12 mouse cellular contexts compared by ENCODE assay signal in genomic region chrX:166518345-166518744, GRCm38 (mm10). TPM values are rescaled to one million over a fixed set of nuclear protein-coding genes. Genes with fewer than 3 reads are reported as not detected.
DNase-seq lines count a peak whose midpoint lies in the region; ATAC-seq and TF ChIP-seq lines count a peak whose summit lies in the region.
"Had no signal": no experiment of that assay in that cellular context is flagged by ENCODE, and none has a peak within 500 bp of the region (broad histone marks: within the 10 kb centered on the region; RNA-seq: fewer than 3 reads in every experiment).

Gene Tceanc (minus strand): TSS chrX:166518567.

- no peaks in the 10 kb centered on the region for H3K27me3 ChIP-seq in heart, embryonic 10.5 days (ENCODE audit: insufficient read depth, poor library complexity, severe bottlenecking)
- H3K27me3 ChIP-seq in midbrain, embryonic 12.5 days, result peaks cover 36% of the 10 kb centered on the region
- H3K27me3 ChIP-seq in midbrain, embryonic 16.5 days (ENCODE audit: control insufficient read depth, insufficient read depth, low read depth, low read length), result no peaks in the 10 kb centered on the region; the same call in 1 of the 2 replicates
- H3K27me3 ChIP-seq in embryonic facial prominence, embryonic 13.5 days, result peaks cover 24% of the 10 kb centered on the region
- H3K27me3 ChIP-seq in liver, postnatal 0 days (ENCODE audit: insufficient read depth, low read length), result no peaks in the 10 kb centered on the region

- WGBS in heart, embryonic 10.5 days, result 74% methylated on average over 16 of the region's 16 CpGs
- 80% methylated on average over 16 of the region's 16 CpGs for WGBS in midbrain, embryonic 12.5 days
- WGBS in midbrain, embryonic 16.5 days, result 72% methylated on average over 16 of the region's 16 CpGs
- 54% methylated on average over 16 of the region's 16 CpGs for WGBS in embryonic facial prominence, embryonic 13.5 days
- 74% methylated on average over 16 of the region's 16 CpGs for WGBS in liver, postnatal 0 days (ENCODE audit: insufficient replicate concordance)

- no peak within 1 kb of the TSS for H3K4me3 ChIP-seq in heart, embryonic 10.5 days
- H3K4me3 ChIP-seq in midbrain, embryonic 12.5 days, result no peak within 1 kb of the TSS
- H3K4me3 ChIP-seq in midbrain, embryonic 16.5 days (ENCODE audit: low read depth, low read length), result no peak within 1 kb of the TSS
- H3K4me3 ChIP-seq in embryonic facial prominence, embryonic 13.5 days, result no peak within 1 kb of the TSS
- H3K4me3 ChIP-seq in liver, postnatal 0 days (ENCODE audit: low read depth, low read length), result no peak within 1 kb of the TSS
- H3K4me3 ChIP-seq: neural tube, embryonic 13.5 days had no signal

- no peak for TF ChIP-seq CTCF in liver, postnatal 0 days (IDR thresholded peaks at IDR 0.05; ENCODE audit: low read depth)

- no peak within 1 kb of the TSS for H3K9ac ChIP-seq in midbrain, embryonic 12.5 days (replicated peaks)
- H3K9ac ChIP-seq in midbrain, embryonic 16.5 days (ENCODE audit: low read depth, low read length), result no peak within 1 kb of the TSS
- no peak within 1 kb of the TSS for H3K9ac ChIP-seq in embryonic facial prominence, embryonic 13.5 days
- no peak within 1 kb of the TSS for H3K9ac ChIP-seq in liver, postnatal 0 days (replicated peaks)
- H3K9ac ChIP-seq: neural tube, embryonic 13.5 days had no signal

- TF ChIP-seq EP300 in liver, postnatal 0 days (IDR thresholded peaks at IDR 0.05; ENCODE audit: low read depth), result no peak

- DNase-seq in heart, adult 18-20 months, result peak; percentile 29 to 39
- DNase-seq in heart, embryonic 10.5 days (ENCODE audit: low spot score), result no peak
- peak; percentile 2 for DNase-seq in lung, postnatal 14 days
- DNase-seq in adrenal gland, postnatal 25 days, result no peak
- DNase-seq in liver, postnatal 0 days, result no peak
- DNase-seq: cerebellum, adult 11 months; kidney, adult 9 months; thymus, postnatal 4 days had no signal

- no peaks in the 10 kb centered on the region for H3K4me1 ChIP-seq in heart, embryonic 10.5 days
- H3K4me1 ChIP-seq in midbrain, embryonic 12.5 days, result no peaks in the 10 kb centered on the region
- no peaks in the 10 kb centered on the region for H3K4me1 ChIP-seq in midbrain, embryonic 16.5 days (ENCODE audit: control insufficient read depth, insufficient read depth, low read length)
- H3K4me1 ChIP-seq in embryonic facial prominence, embryonic 13.5 days, result 0 out of 2 replicates have a peak, but pooled peaks cover 3% of the 10 kb centered on the region
- no peaks in the 10 kb centered on the region for H3K4me1 ChIP-seq in liver, postnatal 0 days (ENCODE audit: insufficient read depth)
- H3K4me1 ChIP-seq: neural tube, embryonic 13.5 days had no signal

- no peak within 1 kb of the TSS for H3K27ac ChIP-seq in heart, embryonic 10.5 days
- no peak within 1 kb of the TSS for H3K27ac ChIP-seq in midbrain, embryonic 12.5 days (replicated peaks)
- H3K27ac ChIP-seq in midbrain, embryonic 16.5 days (ENCODE audit: low read length), result no peak within 1 kb of the TSS
- peak within 1 kb of the TSS; percentile 39 for H3K27ac ChIP-seq in embryonic facial prominence, embryonic 13.5 days
- no peak within 1 kb of the TSS for H3K27ac ChIP-seq in liver, postnatal 0 days (ENCODE audit: low read depth)
- H3K27ac ChIP-seq: neural tube, embryonic 13.5 days had no signal

- ATAC-seq in midbrain, embryonic 12.5 days (ENCODE audit: low FRiP score, low read depth), result no peak
- no peak for ATAC-seq in midbrain, embryonic 16.5 days
- ATAC-seq in embryonic facial prominence, embryonic 13.5 days (ENCODE audit: insufficient number of reproducible peaks, insufficient read depth, low FRiP score, low TSS enrichment, low read depth), result no peak
- no peak for ATAC-seq in liver, postnatal 0 days

- H3K9me3 ChIP-seq in heart, embryonic 10.5 days, result no peaks in the 10 kb centered on the region
- no peaks in the 10 kb centered on the region for H3K9me3 ChIP-seq in midbrain, embryonic 12.5 days
- H3K9me3 ChIP-seq in midbrain, embryonic 16.5 days (replicated peaks; ENCODE audit: control insufficient read depth, low read length, poor library complexity, severe bottlenecking), result no peaks in the 10 kb centered on the region
- H3K9me3 ChIP-seq in embryonic facial prominence, embryonic 13.5 days, result no peaks in the 10 kb centered on the region
- H3K9me3 ChIP-seq in liver, postnatal 0 days (ENCODE audit: low read length), result no peaks in the 10 kb centered on the region
- H3K9me3 ChIP-seq: neural tube, embryonic 13.5 days had no signal

- H3K36me3 ChIP-seq in heart, embryonic 10.5 days, result no peaks in the 10 kb centered on the region
- H3K36me3 ChIP-seq in midbrain, embryonic 12.5 days, result no peaks in the 10 kb centered on the region
- H3K36me3 ChIP-seq in midbrain, embryonic 16.5 days (ENCODE audit: control insufficient read depth, insufficient read depth, low read length), result no peaks in the 10 kb centered on the region
- H3K36me3 ChIP-seq in embryonic facial prominence, embryonic 13.5 days, result no peaks in the 10 kb centered on the region
- no peaks in the 10 kb centered on the region for H3K36me3 ChIP-seq in liver, postnatal 0 days (replicated peaks; ENCODE audit: insufficient read depth, low read length)
- H3K36me3 ChIP-seq: neural tube, embryonic 13.5 days had no signal

- no peak within 1 kb of the TSS for H3K4me2 ChIP-seq in midbrain, embryonic 12.5 days (replicated peaks)
- no peak within 1 kb of the TSS for H3K4me2 ChIP-seq in midbrain, embryonic 16.5 days (ENCODE audit: low read length)
- H3K4me2 ChIP-seq in embryonic facial prominence, embryonic 13.5 days, result no peak within 1 kb of the TSS
- H3K4me2 ChIP-seq in liver, postnatal 0 days (ENCODE audit: low read depth, low read length), result no peak within 1 kb of the TSS
- H3K4me2 ChIP-seq: neural tube, embryonic 13.5 days had no signal

RNA-seq across cellular contexts. Expression of gene Tceanc, which starts in this region (rescaled TPM):
- total RNA-seq in heart, adult 18-20 months (2021), result 1 to 10 TPM; 1.2 to 3.0 TPM
- polyA plus RNA-seq in heart, embryonic 10.5 days (2016; fragmentation: Nextera tagmentation; extraction: Ambion mirVana), result 7.0 and 8.0 TPM in 2 replicates
- polyA plus RNA-seq in midbrain, embryonic 12.5 days (2016; fragmentation: Nextera tagmentation; extraction: Ambion mirVana), result 14.7 and 15.5 TPM in 2 replicates
- 4.9 and 6.0 TPM in 2 replicates for polyA plus RNA-seq in midbrain, embryonic 16.5 days (2015; fragmentation: Nextera tagmentation; extraction: Ambion mirVana)
- polyA plus RNA-seq in embryonic facial prominence, embryonic 13.5 days (2015; fragmentation: Nextera tagmentation; extraction: Ambion mirVana), result 9.4 and 9.6 TPM in 2 replicates
- total RNA-seq in adrenal gland, postnatal 25 days (2021), result 5.0 and 7.1 TPM in 2 replicates
- 2.0 and 2.1 TPM in 2 replicates for polyA plus RNA-seq in liver, postnatal 0 days (2015; fragmentation: Nextera tagmentation; extraction: Ambion mirVana)

Comparison
In these comparisons a context has a peak if more than half of its experiments do, and no peak if none do; other contexts are left out.
1. DNase-seq: peak in heart, adult 18-20 months (2 of 2) and lung, postnatal 14 days (single experiment); none in heart, embryonic 10.5 days (single experiment), adrenal gland, postnatal 25 days (single experiment) and liver, postnatal 0 days (single experiment).